Mouse (Mus musculus) liver, adult 2 months (tissue): Measurements from ENCODE around the gene Rad51b.

ENCODE experiments used
- CTCF ChIP-seq: fragments of 200-500 bp; IDR thresholded peaks from 2 replicates; pipeline ENCODE4 v1.5.1; 2011; ENCODE audit warnings: low read depth, low read length, control low read depth
- POLR2A ChIP-seq: fragments of 200-500 bp; IDR thresholded peaks from 2 replicates; pipeline ENCODE4 v1.6.1; 2011; ENCODE audit warnings: low read length, control low read depth; ENCODE audit not compliant: insufficient read depth; ENCODE audit errors: extremely low read depth

- TF ChIP-seq POLR2A (no peak), CTCF (no peak)
These were observed 14.5 kb upstream of the Rad51b start for GRCm38 (mm10) chr12:79282595-79282994.
